Mouse (Mus musculus) hindbrain, postnatal 0 days (tissue): ENCODE measurements at regions not wholly inside any gene's neighbourhood (a gene's known extent, or its start where the extent isn't known, plus 50 kb on each side); places are given as distances from the start of the nearest gene placed in this dataset.
A peak's percentile ranks its signal among the peaks of the same experiment; 100 is the strongest.
"Not testable (repeated sequence)": the region's sequence is repeated elsewhere in the genome, so short reads cannot be mapped to it uniquely, and the experiment has no call there.

Experiments
- ATAC-seq: fragments of 200-750 bp; cut with Nextera tagmentation; 2 replicates; pipeline ENCODE4 v1.8.0; 2017; ENCODE audit warnings: mild to moderate bottlenecking, moderate TSS enrichment, moderate library complexity
- DNase-seq: peaks from one replicate; pipeline ENCODE4 v3.0.0-alpha.2; 2015; ENCODE audit warnings: low spot score
- H3K27ac ChIP-seq: fragments of 300-500 bp; sonication (generic); 2 replicates; pipeline ENCODE4 v1.5.1; 2014; ENCODE audit warnings: mild to moderate bottlenecking
- H3K27me3 ChIP-seq: fragments of 300-500 bp; sonication (generic); 2 replicates; pipeline ENCODE4 v1.6.1; 2014; ENCODE audit warnings: low read length, mixed read lengths; ENCODE audit not compliant: insufficient read depth
- H3K36me3 ChIP-seq: fragments of 300-500 bp; sonication (generic); 2 replicates; pipeline ENCODE4 v1.6.1; 2014; ENCODE audit warnings: low read length, mixed read lengths; ENCODE audit not compliant: insufficient read depth
- H3K4me1 ChIP-seq: fragments of 300-500 bp; sonication (generic); 2 replicates; pipeline ENCODE4 v1.6.1; 2014; ENCODE audit warnings: antibody characterized with exemption, low read length, mixed read lengths; ENCODE audit not compliant: insufficient read depth
- H3K4me2 ChIP-seq: fragments of 300-500 bp; sonication (generic); 2 replicates; pipeline ENCODE4 v1.6.1; 2014; ENCODE audit warnings: low read depth, mild to moderate bottlenecking, low read length, moderate library complexity, mixed read lengths
- H3K4me3 ChIP-seq: fragments of 300-500 bp; sonication (generic); 2 replicates; pipeline ENCODE4 v1.5.1; 2014; ENCODE audit warnings: low read length
- H3K9ac ChIP-seq: fragments of 300-500 bp; sonication (generic); replicated peaks from 2 replicates; pipeline ENCODE4 v1.6.1; 2014; ENCODE audit warnings: mild to moderate bottlenecking, low read length, moderate library complexity, mixed read lengths
- H3K9me3 ChIP-seq: fragments of 300-500 bp; sonication (generic); 2 replicates; pipeline ENCODE4 v1.6.1; 2016; ENCODE audit warnings: low read length, mixed read lengths
- CTCF ChIP-seq: IDR thresholded peaks from 2 replicates; pipeline ENCODE4 v1.5.1; 2016; ENCODE audit warnings: antibody characterized with exemption, control low read depth, low read depth
- WGBS: fragments of 180-500 bp; shearing (Covaris S2); extraction: QIAGEN DNeasy Blood & Tissue Kit; methylation state at CpG from one replicate; pipeline ENCODE4 v1.1.7; 2014; 5-methylcytosine and 5-hydroxymethylcytosine counted together

GRCm38 (mm10) chr5:3141841-3142240 is 199.4 kb upstream of the Cdk6 start:
- H3K4me2 ChIP-seq, H3K4me1 ChIP-seq, H3K4me3 ChIP-seq, H3K27ac ChIP-seq, H3K9me3 ChIP-seq, ATAC-seq, H3K9ac ChIP-seq, H3K27me3 ChIP-seq, DNase-seq, H3K36me3 ChIP-seq: not testable (repeated sequence)
- WGBS: 88% methylated on average over 9 of the region's 11 CpGs

- H3K4me3 ChIP-seq, H3K27me3 ChIP-seq, H3K4me1 ChIP-seq, H3K27ac ChIP-seq, H3K4me2 ChIP-seq, H3K36me3 ChIP-seq, H3K9me3 ChIP-seq, H3K9ac ChIP-seq: not testable (repeated sequence)
- peak; percentile 47; the same call in 1 of the 2 replicates for TF ChIP-seq CTCF
- 50% methylated on average over 8 of the region's 11 CpGs for WGBS
- ATAC-seq: peak; percentile 85
- peak; percentile 28 for DNase-seq
These were observed 194.6 kb upstream of the Cdk6 start for GRCm38 (mm10) chr5:3146544-3147295.

GRCm38 (mm10) chr5:3149886-3150285 is 191.4 kb upstream of the Cdk6 start:
- not testable (repeated sequence) for H3K4me1 ChIP-seq, H3K4me3 ChIP-seq, H3K9me3 ChIP-seq, H3K4me2 ChIP-seq, H3K27ac ChIP-seq, H3K36me3 ChIP-seq, H3K27me3 ChIP-seq, ATAC-seq, DNase-seq, H3K9ac ChIP-seq
- 47% methylated on average over 5 of the region's 5 CpGs for WGBS

GRCm38 (mm10) chr5:3150766-3151165 is 190.5 kb upstream of the Cdk6 start:
- H3K9ac ChIP-seq, H3K27ac ChIP-seq, H3K4me2 ChIP-seq, ATAC-seq, DNase-seq, H3K4me3 ChIP-seq, H3K27me3 ChIP-seq, H3K9me3 ChIP-seq, H3K36me3 ChIP-seq, H3K4me1 ChIP-seq: not testable (repeated sequence)
- 25% methylated on average over 4 of the region's 4 CpGs for WGBS

GRCm38 (mm10) chr5:3151534-3152148 is 189.6 kb upstream of the Cdk6 start:
- DNase-seq, H3K9me3 ChIP-seq, H3K27me3 ChIP-seq, H3K9ac ChIP-seq, H3K36me3 ChIP-seq, ATAC-seq, H3K27ac ChIP-seq, H3K4me1 ChIP-seq: not testable (repeated sequence)
- Histone ChIP-seq H3K4me3 (peak overlapping the region; percentile 31), H3K4me2 (peak overlapping the region; percentile 58)
- WGBS: 5% methylated on average over 12 of the region's 12 CpGs

GRCm38 (mm10) chr5:3152149-3152865 is 189.0 kb upstream of the Cdk6 start:
- not testable (repeated sequence) for H3K9me3 ChIP-seq, H3K9ac ChIP-seq, H3K27ac ChIP-seq, H3K27me3 ChIP-seq, H3K36me3 ChIP-seq, H3K4me1 ChIP-seq
- ATAC-seq (peak; percentile 84), DNase-seq (peak; percentile 9)
- WGBS: 20% methylated on average over 25 of the region's 26 CpGs
- H3K4me2 ChIP-seq: peak overlapping the region; percentile 58
- peak overlapping the region; percentile 31 for H3K4me3 ChIP-seq

GRCm38 (mm10) chr5:3165511-3165910 is 175.8 kb upstream of the Cdk6 start:
- not testable (repeated sequence) for H3K36me3 ChIP-seq, ATAC-seq, H3K4me1 ChIP-seq

GRCm38 (mm10) chr5:3166496-3166895 is 174.8 kb upstream of the Cdk6 start:
- H3K27ac ChIP-seq, H3K4me1 ChIP-seq, H3K27me3 ChIP-seq, ATAC-seq, H3K9me3 ChIP-seq, H3K4me3 ChIP-seq, DNase-seq, H3K9ac ChIP-seq, H3K36me3 ChIP-seq, H3K4me2 ChIP-seq: not testable (repeated sequence)
- WGBS: 76% methylated on average over 2 of the region's 2 CpGs

More at GRCm38 (mm10) chr5:3165511-3165910, 175.8 kb upstream of the Cdk6 start:
- H3K27me3 ChIP-seq, DNase-seq, H3K4me2 ChIP-seq, H3K9ac ChIP-seq, H3K4me3 ChIP-seq, H3K27ac ChIP-seq, H3K9me3 ChIP-seq: not testable (repeated sequence)
- 94% methylated on average over 2 of the region's 2 CpGs for WGBS

- not testable (repeated sequence) for H3K4me2 ChIP-seq, H3K27ac ChIP-seq, H3K4me3 ChIP-seq, H3K9ac ChIP-seq, H3K9me3 ChIP-seq, DNase-seq, H3K36me3 ChIP-seq, H3K4me1 ChIP-seq, H3K27me3 ChIP-seq, ATAC-seq
- WGBS: 92% methylated on average over 13 of the region's 13 CpGs
These were observed 147.7 kb upstream of the Cdk6 start for GRCm38 (mm10) chr5:3193592-3193991.
